Mouse (Mus musculus): ENCODE results near the gene Cdc45.

- TF ChIP-seq CTCF (IDR thresholded peaks at IDR 0.05; ENCODE audit: insufficient read depth, low read depth, low read length), result no peak
- TF ChIP-seq POLR2A (IDR thresholded peaks at IDR 0.05; ENCODE audit: insufficient read depth, low read depth, low read length), result no peak
Measured at GRCm38 (mm10) chr16:18822356-18822755, 10.6 kb upstream of the Cdc45 start.
